Mouse (Mus musculus) small intestine, adult 2 months (tissue): Measurements from ENCODE around the gene Rab31.

ENCODE experiments used
- CTCF ChIP-seq: fragments of 200-500 bp; IDR thresholded peaks from 2 replicates; pipeline ENCODE4 v1.5.1; 2012; ENCODE audit warnings: low read depth, mild to moderate bottlenecking, control low read depth, inconsistent platforms, low read length, moderate library complexity, mixed read lengths; ENCODE audit not compliant: insufficient replicate concordance, insufficient read length; ENCODE audit errors: extremely low read depth
- POLR2A ChIP-seq: fragments of 200-500 bp; IDR thresholded peaks from 2 replicates; pipeline ENCODE4 v1.6.1; 2012; ENCODE audit warnings: low read depth, mild to moderate bottlenecking, control low read depth, inconsistent platforms, low read length, moderate library complexity

DNA sequence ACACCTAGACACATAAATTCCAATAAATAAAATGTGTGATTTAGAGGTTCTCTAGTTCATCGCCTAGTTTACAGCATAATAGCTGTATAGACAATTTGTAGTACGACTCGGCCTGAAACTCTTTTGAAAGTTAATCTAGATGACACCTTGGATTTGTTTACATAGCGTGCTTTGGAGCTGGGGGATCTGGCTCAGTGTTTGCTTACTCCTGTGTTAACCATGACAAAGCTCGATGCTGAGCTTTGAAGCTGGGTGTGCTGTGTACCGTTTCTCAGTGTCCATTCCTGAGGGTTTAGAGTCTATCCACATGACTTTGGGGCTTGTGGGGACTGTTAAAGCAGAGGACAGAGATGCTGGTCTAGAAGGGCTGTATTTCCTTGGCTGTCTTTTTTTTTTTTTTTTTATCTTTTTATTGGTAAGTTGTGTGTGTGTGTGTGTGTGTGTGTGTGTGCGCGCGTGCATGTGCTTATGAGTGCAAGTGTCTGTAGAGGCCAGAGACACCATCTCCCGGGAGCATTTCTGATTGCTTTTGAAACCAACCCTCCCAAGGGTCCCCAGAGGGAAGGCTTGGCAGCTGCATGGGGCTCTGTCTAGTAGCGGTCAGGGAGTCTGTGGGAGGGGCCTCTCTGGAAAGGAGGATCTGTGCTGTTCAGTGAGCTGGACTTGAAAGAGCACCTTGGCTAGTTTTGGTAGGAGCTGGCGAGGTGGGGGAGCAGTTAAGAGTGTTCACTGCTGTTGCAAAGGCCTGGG, 16.2 kb upstream of the Rab31 start:
- TF ChIP-seq CTCF (no peak), POLR2A (no peak)
